Mouse (Mus musculus) spleen, adult 2 months (tissue): Measurements from ENCODE around the gene Ms4a4a.

ENCODE experiments used
- CTCF ChIP-seq: fragments of 200-500 bp; IDR thresholded peaks from 2 replicates; pipeline ENCODE4 v1.5.1; 2011; ENCODE audit warnings: mild to moderate bottlenecking, inconsistent platforms; ENCODE audit not compliant: insufficient read depth, insufficient read length, insufficient replicate concordance; ENCODE audit errors: extremely low read depth
- POLR2A ChIP-seq: fragments of 200-500 bp; IDR thresholded peaks from 2 replicates; pipeline ENCODE4 v1.6.1; 2011; ENCODE audit warnings: low read depth, low read length, inconsistent platforms

- TF ChIP-seq POLR2A: no peak
- TF ChIP-seq CTCF: no peak
These were observed 13.3 kb upstream of the Ms4a4a start for GRCm38 (mm10) chr19:11362002-11362401.
